Mouse (Mus musculus) lung, adult 2 months (tissue): ENCODE measurements around the gene Ppp6r1.

Experiments used
- CTCF ChIP-seq: fragments of 200-500 bp; IDR thresholded peaks from 2 replicates; pipeline ENCODE4 v1.5.1; 2011; ENCODE audit warnings: mild to moderate bottlenecking, low read length, control low read depth; ENCODE audit not compliant: insufficient read depth
- POLR2A ChIP-seq: fragments of 200-500 bp; IDR thresholded peaks from 2 replicates; pipeline ENCODE4 v1.6.1; 2011; ENCODE audit warnings: low read depth, mild to moderate bottlenecking, control low read depth, low read length, borderline replicate concordance; ENCODE audit errors: extremely low read depth

DNA sequence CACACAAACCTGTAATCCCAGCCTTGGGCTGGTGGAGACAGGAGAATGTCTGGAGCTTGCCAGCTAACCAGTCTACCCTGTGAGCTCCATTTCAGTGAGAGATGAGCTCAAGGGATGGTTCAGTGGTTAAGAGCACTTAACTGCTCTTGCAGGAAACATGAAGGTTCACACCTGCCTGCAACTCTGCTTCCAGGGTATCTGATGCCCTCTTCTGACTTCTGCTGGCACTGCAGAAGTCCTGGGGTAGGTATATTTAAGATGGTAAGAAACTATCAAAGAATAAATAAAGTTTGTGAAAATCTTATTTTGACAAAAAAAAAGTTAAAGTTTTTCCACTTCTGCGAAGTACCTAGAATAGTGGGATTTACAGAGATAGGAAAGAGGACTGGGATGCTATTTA, 34.5 kb downstream of the Ppp6r1 start:
- TF ChIP-seq CTCF (no peak), POLR2A (no peak)
